Mouse (Mus musculus) ES-Bruce4 (cell line): Measurements from ENCODE around the gene Dusp16.

ENCODE experiments used
- CTCF ChIP-seq: IDR thresholded peaks from one replicate; pipeline ENCODE4 v1.8.1; 2011; ENCODE audit warnings: low read depth, low read length
- POLR2A ChIP-seq: IDR thresholded peaks from one replicate; pipeline ENCODE4 v1.8.1; 2011; ENCODE audit warnings: low read length; ENCODE audit not compliant: insufficient read depth

DNA sequence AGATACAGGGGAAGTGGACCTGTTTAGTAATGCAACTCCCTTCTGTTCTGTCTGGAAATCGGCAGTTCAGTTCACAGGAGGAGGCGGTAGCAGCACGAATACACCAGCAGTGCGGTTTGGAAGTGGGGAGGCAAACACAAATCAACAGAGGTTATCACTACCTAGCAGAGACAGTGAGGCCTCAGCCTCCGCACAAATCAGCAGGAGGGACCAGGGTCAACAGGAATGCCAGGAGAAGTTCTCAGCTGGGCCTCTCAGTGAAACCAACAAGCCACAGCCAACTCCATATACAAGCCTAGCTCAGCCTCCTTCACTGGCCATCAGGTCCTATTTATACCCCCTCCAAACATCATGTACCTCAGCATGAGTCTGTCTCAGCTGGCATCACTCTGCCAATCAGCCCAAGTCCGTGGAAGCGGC is 10.9 kb downstream of the Dusp16 start:
- TF ChIP-seq CTCF = no peak
- no peak for TF ChIP-seq POLR2A
